Mouse (Mus musculus): ENCODE results near the gene Epas1. TPM values are rescaled to one million over a fixed set of nuclear protein-coding genes. Genes with fewer than 3 reads are reported as not detected.

The Epas1 gene
- 7.3 and 8.1 TPM in 2 replicates for polyA plus RNA-seq (2014; fragmentation: Nextera tagmentation; extraction: Ambion mirVana)

DNA sequence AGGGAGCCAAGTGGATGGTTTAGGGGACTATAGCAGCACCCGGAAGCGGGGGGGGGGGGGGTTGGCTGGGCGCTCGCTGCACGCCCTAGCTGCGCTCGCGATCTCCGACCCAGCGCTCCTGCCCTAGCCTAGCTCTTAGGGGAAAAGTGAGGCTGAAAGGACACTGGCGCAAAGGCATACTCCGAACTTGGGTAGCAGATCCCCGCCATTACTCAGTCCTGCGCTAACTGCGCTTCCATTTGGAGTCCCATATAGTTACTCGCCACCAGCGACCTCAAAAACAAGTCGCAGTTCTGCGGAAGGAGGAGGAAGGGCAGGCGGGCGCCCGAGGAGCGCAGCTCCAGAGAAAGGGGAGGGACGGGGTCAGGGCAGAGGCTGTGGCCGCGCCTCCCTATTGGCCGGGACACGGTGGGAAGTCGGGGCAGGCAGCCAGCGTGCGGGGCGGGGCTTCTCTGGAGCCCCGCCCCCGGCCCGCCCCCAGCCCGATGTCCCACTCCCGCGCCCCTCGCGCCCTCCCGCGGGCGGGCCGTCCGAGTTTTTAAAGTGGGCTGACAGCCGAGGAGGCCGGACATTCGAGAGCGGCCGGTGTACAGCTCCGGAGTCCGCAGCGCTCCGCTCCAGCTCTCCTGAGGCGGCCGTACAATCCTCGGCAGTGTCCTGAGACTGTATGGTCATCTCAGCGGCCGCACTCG is at the start of gene Epas1:
TSS of gene Epas1 (plus strand) at position 571 of the 692 bp plus-strand sequence.
- Histone ChIP-seq H3K27me3 (replicated peaks; ENCODE audit: control insufficient read depth, insufficient read depth, low read length) (peaks cover 62% of the 10 kb centered on the region), H3K4me3 (ENCODE audit: low read depth, low read length) (peak within 1 kb of the TSS; percentile 60), H3K4me1 (replicated peaks; ENCODE audit: control insufficient read depth, insufficient read depth, low read length) (peaks cover 9% of the 10 kb centered on the region), H3K9ac (ENCODE audit: low read depth, low read length) (peak within 1 kb of the TSS; percentile 56), H3K36me3 (ENCODE audit: control insufficient read depth, insufficient read depth, low read length) (no peaks in the 10 kb centered on the region), H3K27ac (ENCODE audit: low read depth, low read length) (0 out of 2 replicates have a peak within 1 kb of the TSS, but pooled peaks have one; percentile 50), H3K4me2 (peak within 1 kb of the TSS; percentile 92), H3K9me3 (ENCODE audit: control insufficient read depth, low read length) (no peaks in the 10 kb centered on the region)
- ATAC-seq (replicated peaks; ENCODE audit: low FRiP score) (peak; percentile 95), DNase-seq (ENCODE audit: low spot score) (peak; percentile 85)
- WGBS = under 1% methylated on average over 58 of the region's 60 CpGs

DNA sequence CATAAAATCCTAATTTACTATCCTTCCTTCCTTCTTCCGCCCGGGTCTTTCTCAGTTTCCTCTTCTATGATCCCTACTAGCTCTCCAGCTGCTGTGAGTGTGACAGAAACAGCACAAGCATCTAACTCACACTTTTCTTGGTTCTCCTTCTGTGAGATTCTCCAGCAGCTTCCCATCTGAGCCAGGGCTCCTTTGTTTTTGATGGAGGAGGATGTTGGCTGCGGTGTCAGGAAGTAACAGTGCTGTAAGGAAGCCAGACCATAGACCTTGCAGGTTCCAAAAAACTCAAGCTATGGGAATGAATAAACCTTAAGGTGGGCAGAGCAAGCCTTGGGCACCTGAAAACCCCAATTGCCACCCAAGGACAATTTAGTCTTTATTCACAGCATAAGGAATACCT is 48.3 kb upstream of the Epas1 start:
- no peak overlapping the region for H3K27ac ChIP-seq (ENCODE audit: low read depth, low read length)
- ATAC-seq (replicated peaks; ENCODE audit: low FRiP score) (no peak), DNase-seq (ENCODE audit: low spot score) (no peak)
- H3K4me3 ChIP-seq (ENCODE audit: low read depth, low read length) = no peak overlapping the region
- H3K9me3 ChIP-seq (ENCODE audit: control insufficient read depth, low read length) = no peaks in the 10 kb centered on the region
- H3K9ac ChIP-seq (ENCODE audit: low read depth, low read length) = no peak overlapping the region
- no peaks in the 10 kb centered on the region for H3K36me3 ChIP-seq (ENCODE audit: control insufficient read depth, insufficient read depth, low read length)
- H3K4me1 ChIP-seq (replicated peaks; ENCODE audit: control insufficient read depth, insufficient read depth, low read length) = no peaks in the 10 kb centered on the region
- WGBS = 70% methylated on average over 3 of the region's 3 CpGs
- no peak overlapping the region for H3K4me2 ChIP-seq
- no peaks in the 10 kb centered on the region for H3K27me3 ChIP-seq (replicated peaks; ENCODE audit: control insufficient read depth, insufficient read depth, low read length)

DNA sequence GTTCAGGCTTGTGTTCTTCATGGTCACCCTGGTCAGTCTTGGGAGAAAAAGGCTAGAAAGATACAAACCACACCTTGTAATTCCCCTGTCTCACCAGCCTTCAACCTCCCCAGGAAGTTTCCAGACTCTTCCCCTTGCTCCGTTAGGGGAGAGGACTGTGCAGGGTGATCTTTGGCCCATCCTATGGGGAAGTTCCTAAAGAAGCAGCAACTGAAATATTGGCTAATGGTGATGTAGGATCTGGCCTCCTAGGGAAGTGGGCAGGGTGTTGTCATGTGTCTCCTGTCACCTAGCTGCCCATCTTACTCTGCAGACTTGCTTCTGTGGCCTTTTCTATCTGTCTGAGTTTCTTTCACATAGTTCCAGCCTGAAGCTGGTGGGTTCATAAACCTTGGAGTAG is 47.0 kb upstream of the Epas1 start:
- no peaks in the 10 kb centered on the region for H3K4me1 ChIP-seq (replicated peaks; ENCODE audit: control insufficient read depth, insufficient read depth, low read length)
- H3K27me3 ChIP-seq (replicated peaks; ENCODE audit: control insufficient read depth, insufficient read depth, low read length) = no peaks in the 10 kb centered on the region
- no peaks in the 10 kb centered on the region for H3K9me3 ChIP-seq (ENCODE audit: control insufficient read depth, low read length)
- no peak overlapping the region for H3K27ac ChIP-seq (ENCODE audit: low read depth, low read length)
- 38% methylated on average over 1 of the region's 1 CpGs for WGBS
- no peak overlapping the region for H3K4me3 ChIP-seq (ENCODE audit: low read depth, low read length)
- H3K9ac ChIP-seq (ENCODE audit: low read depth, low read length) = no peak overlapping the region
- no peak for DNase-seq (ENCODE audit: low spot score)
- ATAC-seq (replicated peaks; ENCODE audit: low FRiP score) = no peak
- no peaks in the 10 kb centered on the region for H3K36me3 ChIP-seq (ENCODE audit: control insufficient read depth, insufficient read depth, low read length)
- H3K4me2 ChIP-seq = no peak overlapping the region

GRCm38 (mm10) chr17:86709803-86710202 is 43.7 kb upstream of the Epas1 start:
- H3K4me1 ChIP-seq (replicated peaks; ENCODE audit: control insufficient read depth, insufficient read depth, low read length) = no peaks in the 10 kb centered on the region
- no peak overlapping the region for H3K4me2 ChIP-seq
- DNase-seq (ENCODE audit: low spot score) (no peak), ATAC-seq (replicated peaks; ENCODE audit: low FRiP score) (no peak)
- no peak overlapping the region for H3K27ac ChIP-seq (ENCODE audit: low read depth, low read length)
- H3K27me3 ChIP-seq (replicated peaks; ENCODE audit: control insufficient read depth, insufficient read depth, low read length) = no peaks in the 10 kb centered on the region
- H3K9me3 ChIP-seq (ENCODE audit: control insufficient read depth, low read length) = no peaks in the 10 kb centered on the region
- no peak overlapping the region for H3K9ac ChIP-seq (ENCODE audit: low read depth, low read length)
- WGBS = 73% methylated on average over 8 of the region's 8 CpGs
- no peaks in the 10 kb centered on the region for H3K36me3 ChIP-seq (ENCODE audit: control insufficient read depth, insufficient read depth, low read length)
- H3K4me3 ChIP-seq (ENCODE audit: low read depth, low read length) = no peak overlapping the region

DNA sequence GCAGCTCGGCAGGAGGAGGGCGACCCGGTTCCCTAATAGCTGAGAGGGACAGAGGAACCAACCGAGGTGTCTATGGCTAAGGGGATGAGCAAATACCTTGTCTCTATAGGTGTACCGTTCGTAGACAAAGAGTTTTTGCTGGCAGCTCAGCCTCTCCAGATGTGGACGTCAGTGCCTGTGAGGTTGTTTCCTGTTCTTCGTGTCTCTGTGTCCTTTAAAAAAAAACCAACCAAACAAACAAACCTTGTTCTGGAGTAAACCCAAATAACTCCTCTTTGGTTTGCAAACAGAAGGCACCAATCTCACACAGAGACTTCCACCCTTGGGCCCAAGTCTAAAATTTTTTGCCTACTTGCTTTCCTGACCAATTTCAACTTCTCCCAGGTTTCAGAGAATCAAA is 43.1 kb upstream of the Epas1 start:
- Histone ChIP-seq H3K27me3 (replicated peaks; ENCODE audit: control insufficient read depth, insufficient read depth, low read length) (no peaks in the 10 kb centered on the region), H3K4me2 (no peak overlapping the region), H3K36me3 (ENCODE audit: control insufficient read depth, insufficient read depth, low read length) (no peaks in the 10 kb centered on the region), H3K4me1 (replicated peaks; ENCODE audit: control insufficient read depth, insufficient read depth, low read length) (no peaks in the 10 kb centered on the region), H3K4me3 (ENCODE audit: low read depth, low read length) (no peak overlapping the region), H3K9ac (ENCODE audit: low read depth, low read length) (no peak overlapping the region), H3K9me3 (ENCODE audit: control insufficient read depth, low read length) (no peaks in the 10 kb centered on the region), H3K27ac (ENCODE audit: low read depth, low read length) (no peak overlapping the region)
- ATAC-seq (replicated peaks; ENCODE audit: low FRiP score) (no peak), DNase-seq (ENCODE audit: low spot score) (no peak)
- WGBS = 62% methylated on average over 8 of the region's 8 CpGs

- H3K27ac ChIP-seq (ENCODE audit: low read depth, low read length) = no peak overlapping the region
- no peak overlapping the region for H3K4me3 ChIP-seq (ENCODE audit: low read depth, low read length)
- no peak overlapping the region for H3K9ac ChIP-seq (ENCODE audit: low read depth, low read length)
- H3K36me3 ChIP-seq (ENCODE audit: control insufficient read depth, insufficient read depth, low read length) = no peaks in the 10 kb centered on the region
- WGBS = 39% methylated on average over 5 of the region's 5 CpGs
- no peaks in the 10 kb centered on the region for H3K27me3 ChIP-seq (replicated peaks; ENCODE audit: control insufficient read depth, insufficient read depth, low read length)
- no peak for ATAC-seq (replicated peaks; ENCODE audit: low FRiP score)
- no peaks in the 10 kb centered on the region for H3K9me3 ChIP-seq (ENCODE audit: control insufficient read depth, low read length)
- H3K4me2 ChIP-seq = no peak overlapping the region
- DNase-seq (ENCODE audit: low spot score) = no peak
- H3K4me1 ChIP-seq (replicated peaks; ENCODE audit: control insufficient read depth, insufficient read depth, low read length) = no peaks in the 10 kb centered on the region
These were observed 41.6 kb upstream of the Epas1 start for GRCm38 (mm10) chr17:86711949-86712348.

DNA sequence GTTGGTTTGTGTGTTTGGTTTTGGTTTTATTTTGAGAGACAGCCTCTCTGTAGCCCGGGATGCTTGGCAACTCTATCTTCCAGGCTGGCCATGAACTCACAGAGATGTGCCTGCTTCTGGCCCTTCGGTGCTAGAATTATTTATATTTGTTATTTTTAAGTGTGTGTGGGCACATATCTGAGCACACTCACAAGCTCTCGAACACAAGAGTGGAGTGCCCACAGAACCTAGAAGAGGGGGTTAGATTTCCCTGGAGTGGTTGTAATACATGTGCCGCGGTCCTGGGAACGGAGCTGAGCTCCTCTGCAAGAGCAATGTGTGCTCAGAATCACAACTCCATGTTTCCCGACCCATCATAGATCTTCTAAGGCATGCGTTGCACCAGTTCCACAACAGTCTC is 40.9 kb upstream of the Epas1 start:
- no peak overlapping the region for H3K4me2 ChIP-seq
- no peak overlapping the region for H3K4me3 ChIP-seq (ENCODE audit: low read depth, low read length)
- ATAC-seq (replicated peaks; ENCODE audit: low FRiP score) (no peak), DNase-seq (ENCODE audit: low spot score) (no peak)
- no peak overlapping the region for H3K27ac ChIP-seq (ENCODE audit: low read depth, low read length)
- H3K27me3 ChIP-seq (replicated peaks; ENCODE audit: control insufficient read depth, insufficient read depth, low read length) = no peaks in the 10 kb centered on the region
- no peaks in the 10 kb centered on the region for H3K9me3 ChIP-seq (ENCODE audit: control insufficient read depth, low read length)
- H3K4me1 ChIP-seq (replicated peaks; ENCODE audit: control insufficient read depth, insufficient read depth, low read length) = no peaks in the 10 kb centered on the region
- H3K9ac ChIP-seq (ENCODE audit: low read depth, low read length) = no peak overlapping the region
- no peaks in the 10 kb centered on the region for H3K36me3 ChIP-seq (ENCODE audit: control insufficient read depth, insufficient read depth, low read length)
- 87% methylated on average over 8 of the region's 8 CpGs for WGBS

GRCm38 (mm10) chr17:86713591-86713990 is 39.9 kb upstream of the Epas1 start:
- Histone ChIP-seq H3K36me3 (ENCODE audit: control insufficient read depth, insufficient read depth, low read length) (no peaks in the 10 kb centered on the region), H3K4me1 (replicated peaks; ENCODE audit: control insufficient read depth, insufficient read depth, low read length) (no peaks in the 10 kb centered on the region), H3K4me2 (no peak overlapping the region), H3K9me3 (ENCODE audit: control insufficient read depth, low read length) (no peaks in the 10 kb centered on the region), H3K27me3 (replicated peaks; ENCODE audit: control insufficient read depth, insufficient read depth, low read length) (no peaks in the 10 kb centered on the region), H3K27ac (ENCODE audit: low read depth, low read length) (no peak overlapping the region), H3K4me3 (ENCODE audit: low read depth, low read length) (no peak overlapping the region), H3K9ac (ENCODE audit: low read depth, low read length) (no peak overlapping the region)
- 14% methylated on average over 8 of the region's 8 CpGs for WGBS
- no peak for ATAC-seq (replicated peaks; ENCODE audit: low FRiP score)
- DNase-seq (ENCODE audit: low spot score) = no peak

DNA sequence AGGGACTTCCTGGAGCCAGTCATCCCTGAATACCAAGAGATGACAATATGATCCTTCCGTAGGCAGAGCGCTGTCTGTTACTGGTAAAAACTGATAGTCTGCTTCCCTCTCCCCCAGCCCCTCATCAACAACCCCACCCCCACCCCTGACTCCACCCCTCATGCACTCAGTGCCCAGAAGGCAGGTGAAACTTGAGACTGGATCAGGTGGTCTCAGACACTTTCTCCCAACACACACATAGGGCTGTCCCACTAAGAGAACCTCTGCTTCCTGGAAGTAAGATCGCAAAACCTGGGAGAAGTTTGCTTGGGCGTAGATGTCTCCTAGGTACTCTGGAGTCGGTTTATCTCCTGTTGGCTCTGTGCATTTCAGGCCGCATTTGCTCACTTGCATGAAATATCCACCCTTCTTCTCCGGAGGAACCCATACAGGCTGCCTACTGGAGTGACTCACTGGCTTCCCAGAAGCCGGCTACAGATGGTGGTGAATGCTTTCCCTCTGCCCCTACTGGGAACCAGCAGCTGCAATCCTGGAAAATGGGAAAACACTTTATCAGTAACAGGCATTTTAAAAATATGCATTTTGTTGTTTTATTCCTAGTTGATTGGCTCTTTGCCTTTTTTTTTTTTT is 28.6 kb upstream of the Epas1 start:
- Histone ChIP-seq H3K9ac (ENCODE audit: low read depth, low read length) (no peak overlapping the region), H3K27me3 (replicated peaks; ENCODE audit: control insufficient read depth, insufficient read depth, low read length) (no peaks in the 10 kb centered on the region), H3K9me3 (ENCODE audit: control insufficient read depth, low read length) (no peaks in the 10 kb centered on the region), H3K27ac (ENCODE audit: low read depth, low read length) (no peak overlapping the region), H3K4me1 (replicated peaks; ENCODE audit: control insufficient read depth, insufficient read depth, low read length) (no peaks in the 10 kb centered on the region), H3K4me2 (no peak overlapping the region), H3K4me3 (ENCODE audit: low read depth, low read length) (no peak overlapping the region), H3K36me3 (ENCODE audit: control insufficient read depth, insufficient read depth, low read length) (no peaks in the 10 kb centered on the region)
- WGBS = 48% methylated on average over 8 of the region's 8 CpGs
- no peak for DNase-seq (ENCODE audit: low spot score)
- no peak for ATAC-seq (replicated peaks; ENCODE audit: low FRiP score)

All from liver, embryonic 11.5 days (tissue).